Mouse (Mus musculus): ENCODE data around the gene Pla2g12b. TPM values are rescaled to one million over a fixed set of nuclear protein-coding genes. Genes with fewer than 3 reads are reported as not detected.

The Pla2g12b gene
- polyA plus RNA-seq, 1 experiment from 2014 or later, result not detected

- H3K4me3 ChIP-seq (ENCODE audit: inconsistent target), result no peak overlapping the region; the same call in 1 of the 2 replicates
- peak overlapping the region; percentile 64 for H3K27ac ChIP-seq
- no peaks in the 10 kb centered on the region for H3K36me3 ChIP-seq (ENCODE audit: inconsistent target)
- no peaks in the 10 kb centered on the region for H3K79me2 ChIP-seq (ENCODE audit: inconsistent target)
- 0% methylated on average over 6 of the region's 6 CpGs for WGBS (ENCODE audit: missing documents)
Observed at GRCm38 (mm10) chr10:59430701-59431218, 27.3 kb downstream of the Pla2g12b start.

GRCm38 (mm10) chr10:59435746-59436145, 32.3 kb downstream of the Pla2g12b start:
- Histone ChIP-seq H3K79me2 (ENCODE audit: inconsistent target) (no peaks in the 10 kb centered on the region), H3K27ac (no peak overlapping the region), H3K36me3 (ENCODE audit: inconsistent target) (no peaks in the 10 kb centered on the region), H3K4me3 (ENCODE audit: inconsistent target) (no peak overlapping the region)
- 95% methylated on average over 18 of the region's 18 CpGs for WGBS (ENCODE audit: missing documents)

- Histone ChIP-seq H3K27ac (no peak overlapping the region), H3K36me3 (ENCODE audit: inconsistent target) (no peaks in the 10 kb centered on the region), H3K4me3 (ENCODE audit: inconsistent target) (no peak overlapping the region), H3K79me2 (ENCODE audit: inconsistent target) (no peaks in the 10 kb centered on the region)
- 93% methylated on average over 12 of the region's 12 CpGs for WGBS (ENCODE audit: missing documents)
Observed at GRCm38 (mm10) chr10:59438651-59439050, 35.2 kb downstream of the Pla2g12b start.

- Histone ChIP-seq H3K79me2 (ENCODE audit: inconsistent target) (no peaks in the 10 kb centered on the region), H3K4me3 (ENCODE audit: inconsistent target) (no peak overlapping the region), H3K36me3 (ENCODE audit: inconsistent target) (no peaks in the 10 kb centered on the region), H3K27ac (no peak overlapping the region)
- WGBS (ENCODE audit: missing documents), result 67% methylated on average over 5 of the region's 5 CpGs
Observed at GRCm38 (mm10) chr10:59439508-59439931, 36.1 kb downstream of the Pla2g12b start.

GRCm38 (mm10) chr10:59440177-59440576, 36.7 kb downstream of the Pla2g12b start:
- no peaks in the 10 kb centered on the region for H3K79me2 ChIP-seq (ENCODE audit: inconsistent target)
- no peak overlapping the region for H3K4me3 ChIP-seq (ENCODE audit: inconsistent target)
- H3K36me3 ChIP-seq (ENCODE audit: inconsistent target), result no peaks in the 10 kb centered on the region
- 88% methylated on average over 6 of the region's 6 CpGs for WGBS (ENCODE audit: missing documents)
- H3K27ac ChIP-seq, result no peak overlapping the region

GRCm38 (mm10) chr10:59441735-59442134, 38.3 kb downstream of the Pla2g12b start, which contains the start of gene Oit3:
TSS of gene Oit3 (minus strand) at chr10:59441778.
- Histone ChIP-seq H3K27ac (no peak within 1 kb of the TSS), H3K4me3 (ENCODE audit: inconsistent target) (no peak within 1 kb of the TSS), H3K79me2 (ENCODE audit: inconsistent target) (no peaks in the 10 kb centered on the region), H3K36me3 (ENCODE audit: inconsistent target) (no peaks in the 10 kb centered on the region)
- WGBS (ENCODE audit: missing documents), result 70% methylated on average over 11 of the region's 11 CpGs

- H3K27ac ChIP-seq, result no peak overlapping the region
- H3K79me2 ChIP-seq (ENCODE audit: inconsistent target), result no peaks in the 10 kb centered on the region
- H3K4me3 ChIP-seq (ENCODE audit: inconsistent target), result no peak overlapping the region
- no peaks in the 10 kb centered on the region for H3K36me3 ChIP-seq (ENCODE audit: inconsistent target)
- 30% methylated on average over 7 of the region's 7 CpGs for WGBS (ENCODE audit: missing documents)
Observed at GRCm38 (mm10) chr10:59443212-59443611, 39.8 kb downstream of the Pla2g12b start.

- WGBS (ENCODE audit: missing documents), result 26% methylated on average over 3 of the region's 3 CpGs
- Histone ChIP-seq H3K79me2 (ENCODE audit: inconsistent target) (no peaks in the 10 kb centered on the region), H3K36me3 (ENCODE audit: inconsistent target) (no peaks in the 10 kb centered on the region), H3K4me3 (ENCODE audit: inconsistent target) (no peak overlapping the region), H3K27ac (no peak overlapping the region)
Observed at GRCm38 (mm10) chr10:59444106-59444505, 40.6 kb downstream of the Pla2g12b start.

- H3K27ac ChIP-seq, result no peak overlapping the region
- no peak overlapping the region for H3K4me3 ChIP-seq (ENCODE audit: inconsistent target)
- WGBS (ENCODE audit: missing documents), result 64% methylated on average over 8 of the region's 8 CpGs
- no peaks in the 10 kb centered on the region for H3K36me3 ChIP-seq (ENCODE audit: inconsistent target)
- H3K79me2 ChIP-seq (ENCODE audit: inconsistent target), result no peaks in the 10 kb centered on the region
Observed at GRCm38 (mm10) chr10:59444635-59445034, 41.2 kb downstream of the Pla2g12b start.

- Histone ChIP-seq H3K27ac (no peak overlapping the region), H3K79me2 (ENCODE audit: inconsistent target) (no peaks in the 10 kb centered on the region), H3K4me3 (ENCODE audit: inconsistent target) (no peak overlapping the region), H3K36me3 (ENCODE audit: inconsistent target) (no peaks in the 10 kb centered on the region)
- 85% methylated on average over 7 of the region's 10 CpGs for WGBS (ENCODE audit: missing documents)
Observed at GRCm38 (mm10) chr10:59446911-59447437, 43.5 kb downstream of the Pla2g12b start.

- H3K36me3 ChIP-seq (ENCODE audit: inconsistent target), result no peaks in the 10 kb centered on the region
Observed at GRCm38 (mm10) chr10:59447546-59447945, 44.1 kb downstream of the Pla2g12b start.

GRCm38 (mm10) chr10:59451839-59452238, 48.4 kb downstream of the Pla2g12b start:
- Histone ChIP-seq H3K27ac (no peak overlapping the region), H3K36me3 (ENCODE audit: inconsistent target) (no peaks in the 10 kb centered on the region)
- 92% methylated on average over 5 of the region's 5 CpGs for WGBS (ENCODE audit: missing documents)

More at GRCm38 (mm10) chr10:59447546-59447945, 44.1 kb downstream of the Pla2g12b start:
- Histone ChIP-seq H3K27ac (no peak overlapping the region), H3K4me3 (ENCODE audit: inconsistent target) (no peak overlapping the region), H3K79me2 (ENCODE audit: inconsistent target) (no peaks in the 10 kb centered on the region)
- 94% methylated on average over 9 of the region's 9 CpGs for WGBS (ENCODE audit: missing documents)

GRCm38 (mm10) chr10:59454631-59455030, 51.2 kb downstream of the Pla2g12b start:
- H3K36me3 ChIP-seq (ENCODE audit: inconsistent target), result no peaks in the 10 kb centered on the region
- no peaks in the 10 kb centered on the region for H3K79me2 ChIP-seq (ENCODE audit: inconsistent target)
- H3K4me3 ChIP-seq (ENCODE audit: inconsistent target), result no peak overlapping the region
- over 99% methylated on average over 15 of the region's 15 CpGs for WGBS (ENCODE audit: missing documents)
- H3K27ac ChIP-seq, result no peak overlapping the region

More at GRCm38 (mm10) chr10:59451839-59452238, 48.4 kb downstream of the Pla2g12b start:
- H3K4me3 ChIP-seq (ENCODE audit: inconsistent target), result no peak overlapping the region
- H3K79me2 ChIP-seq (ENCODE audit: inconsistent target), result no peaks in the 10 kb centered on the region

GRCm38 (mm10) chr10:59459767-59460166, 56.3 kb downstream of the Pla2g12b start:
- H3K79me2 ChIP-seq (ENCODE audit: inconsistent target), result no peaks in the 10 kb centered on the region
- H3K27ac ChIP-seq, result no peak overlapping the region
- WGBS (ENCODE audit: missing documents), result 91% methylated on average over 12 of the region's 12 CpGs
- H3K36me3 ChIP-seq (ENCODE audit: inconsistent target), result no peaks in the 10 kb centered on the region
- H3K4me3 ChIP-seq (ENCODE audit: inconsistent target), result no peak overlapping the region

- no peak overlapping the region for H3K27ac ChIP-seq
- no peaks in the 10 kb centered on the region for H3K36me3 ChIP-seq (ENCODE audit: inconsistent target)
- WGBS (ENCODE audit: missing documents), result 99% methylated on average over 6 of the region's 6 CpGs
- H3K79me2 ChIP-seq (ENCODE audit: inconsistent target), result no peaks in the 10 kb centered on the region
- H3K4me3 ChIP-seq (ENCODE audit: inconsistent target), result no peak overlapping the region
Observed at GRCm38 (mm10) chr10:59462307-59462706, 58.8 kb downstream of the Pla2g12b start.

GRCm38 (mm10) chr10:59465546-59465945, 62.1 kb downstream of the Pla2g12b start:
- no peak overlapping the region for H3K27ac ChIP-seq
- no peaks in the 10 kb centered on the region for H3K36me3 ChIP-seq (ENCODE audit: inconsistent target)
- H3K4me3 ChIP-seq (ENCODE audit: inconsistent target), result no peak overlapping the region
- no peaks in the 10 kb centered on the region for H3K79me2 ChIP-seq (ENCODE audit: inconsistent target)
- WGBS (ENCODE audit: missing documents), result 94% methylated on average over 3 of the region's 3 CpGs
